Mouse (Mus musculus) forebrain, postnatal 0 days (tissue): Measurements from ENCODE around the gene Daam1. TPM values are rescaled to one million over a fixed set of nuclear protein-coding genes. Genes with fewer than 3 reads are reported as not detected.
A peak's percentile ranks its signal among the peaks of the same experiment; 100 is the strongest.

ENCODE experiments used
- ATAC-seq: fragments of 200-750 bp; cut with Nextera tagmentation; 2 replicates; pipeline ENCODE4 v1.8.0; 2017; ENCODE audit warnings: mild to moderate bottlenecking, moderate library complexity
- DNase-seq: peaks from one replicate; pipeline ENCODE4 v3.0.0-alpha.2; 2015
- H3K27ac ChIP-seq: fragments of 300-500 bp; sonication (generic); 2 replicates; pipeline ENCODE4 v1.5.1; 2014; ENCODE audit warnings: low read depth, mild to moderate bottlenecking, antibody characterized with exemption, low read length, moderate library complexity, mixed read lengths
- H3K27me3 ChIP-seq: fragments of 300-500 bp; sonication (generic); 2 replicates; pipeline ENCODE4 v1.6.1; 2014; ENCODE audit warnings: mild to moderate bottlenecking, low read length, mixed read lengths; ENCODE audit not compliant: insufficient read depth
- H3K36me3 ChIP-seq: fragments of 300-500 bp; sonication (generic); 2 replicates; pipeline ENCODE4 v1.6.1; 2014; ENCODE audit warnings: mild to moderate bottlenecking, moderate library complexity; ENCODE audit not compliant: insufficient read depth
- H3K4me1 ChIP-seq: fragments of 300-500 bp; sonication (generic); 2 replicates; pipeline ENCODE4 v1.6.1; 2014; ENCODE audit warnings: antibody characterized with exemption; ENCODE audit not compliant: insufficient read depth
- H3K4me2 ChIP-seq: fragments of 300-500 bp; sonication (generic); 2 replicates; pipeline ENCODE4 v1.6.1; 2014; ENCODE audit warnings: low read depth, mild to moderate bottlenecking, moderate library complexity
- H3K4me3 ChIP-seq: fragments of 300-500 bp; sonication (generic); 2 replicates; pipeline ENCODE4 v1.5.1; 2014; ENCODE audit warnings: low read depth, low read length, mixed read lengths
- H3K9ac ChIP-seq: fragments of 300-500 bp; sonication (generic); 2 replicates; pipeline ENCODE4 v1.6.1; 2014; ENCODE audit warnings: mild to moderate bottlenecking
- H3K9me3 ChIP-seq: fragments of 300-500 bp; sonication (generic); 2 replicates; pipeline ENCODE4 v1.6.1; 2016; ENCODE audit warnings: low read length
- CTCF ChIP-seq: sonication (generic); IDR thresholded peaks from 2 replicates; pipeline ENCODE4 v1.5.1; 2016; ENCODE audit warnings: antibody characterized with exemption, control low read depth, low read depth
- WGBS: fragments of 180-500 bp; shearing (Covaris S2); extraction: QIAGEN DNeasy Blood & Tissue Kit; methylation state at CpG from one replicate; pipeline ENCODE4 v1.1.7; 2014; 5-methylcytosine and 5-hydroxymethylcytosine counted together
- polyA plus RNA-seq: library from polyadenylated mRNA; unstranded; fragments of >200 nt; fragmentation: Nextera tagmentation; extraction: Ambion mirVana; gene quantifications from 2 replicates; pipeline ENCODE4 v1.2.1, GENCODE M21; 2015
- total RNA-seq: library from RNA; depleted of rRNA; stranded (reverse); fragments of >200 nt; gene quantifications from 2 replicates; pipeline ENCODE4 v1.2.3, GENCODE M21; 2014

Gene Daam1
- total and polyA plus RNA-seq, 2 experiments from 2014 or later = 25.2 to 93.6 TPM

- Histone ChIP-seq H3K9ac (no peak overlapping the region), H3K36me3 (peaks cover 20% of the 10 kb centered on the region), H3K4me3 (no peak overlapping the region), H3K4me2 (no peak overlapping the region), H3K27me3 (no peaks in the 10 kb centered on the region), H3K9me3 (no peaks in the 10 kb centered on the region), H3K27ac (0 out of 2 replicates have a peak overlapping the region, but pooled peaks have one; percentile 35), H3K4me1 (0 out of 2 replicates have a peak, but pooled peaks cover 2% of the 10 kb centered on the region)
- TF ChIP-seq CTCF = no peak
- 39% methylated on average over 6 of the region's 6 CpGs for WGBS
- DNase-seq (peak; percentile 36), ATAC-seq (peak; percentile 67)
Measured at GRCm38 (mm10) chr12:71933989-71934645, 103.2 kb downstream of the Daam1 start.

GRCm38 (mm10) chr12:71936636-71937035 lies 105.8 kb downstream of the Daam1 start:
- H3K4me1 ChIP-seq = 0 out of 2 replicates have a peak, but pooled peaks cover 2% of the 10 kb centered on the region
- H3K4me2 ChIP-seq = no peak overlapping the region
- ATAC-seq (no peak), DNase-seq (no peak)
- peaks cover 22% of the 10 kb centered on the region for H3K36me3 ChIP-seq
- TF ChIP-seq CTCF = no peak
- H3K9me3 ChIP-seq = no peaks in the 10 kb centered on the region
- H3K27ac ChIP-seq = no peak overlapping the region
- 64% methylated on average over 1 of the region's 1 CpGs for WGBS
- H3K4me3 ChIP-seq = no peak overlapping the region
- H3K9ac ChIP-seq = no peak overlapping the region
- H3K27me3 ChIP-seq = no peaks in the 10 kb centered on the region

- no peak for TF ChIP-seq CTCF
- Histone ChIP-seq H3K36me3 (peaks cover 27% of the 10 kb centered on the region), H3K4me3 (no peak overlapping the region), H3K4me1 (0 out of 2 replicates have a peak, but pooled peaks cover 2% of the 10 kb centered on the region), H3K9ac (no peak overlapping the region), H3K4me2 (no peak overlapping the region), H3K9me3 (no peaks in the 10 kb centered on the region), H3K27me3 (no peaks in the 10 kb centered on the region), H3K27ac (no peak overlapping the region)
- 77% methylated on average over 5 of the region's 5 CpGs for WGBS
- DNase-seq (no peak), ATAC-seq (no peak)
Measured at GRCm38 (mm10) chr12:71938513-71938912, 107.6 kb downstream of the Daam1 start.

DNA sequence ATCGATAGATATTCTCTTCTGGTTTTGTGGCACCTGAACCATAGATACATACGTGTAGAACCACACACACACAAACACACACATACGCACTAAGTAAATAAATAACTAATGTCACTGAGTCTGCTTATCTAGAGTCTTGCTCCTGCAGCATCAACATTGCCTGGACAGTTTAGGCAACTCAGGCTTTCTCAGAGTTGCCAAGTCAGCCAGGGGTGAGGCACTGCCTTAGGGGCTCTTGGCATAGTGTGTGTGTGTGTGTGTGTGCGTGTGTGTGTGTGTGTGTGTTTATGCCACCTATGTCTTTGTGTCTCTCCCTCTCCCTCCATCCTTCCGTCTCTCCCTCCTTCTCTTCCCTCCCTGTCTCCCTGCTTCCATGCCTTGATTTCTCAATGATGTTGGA lies 110.4 kb downstream of the Daam1 start:
- no peak overlapping the region for H3K27ac ChIP-seq
- H3K4me2 ChIP-seq = no peak overlapping the region
- H3K36me3 ChIP-seq = peaks cover 49% of the 10 kb centered on the region
- no peak for TF ChIP-seq CTCF
- H3K4me3 ChIP-seq = no peak overlapping the region
- 91% methylated on average over 5 of the region's 5 CpGs for WGBS
- H3K27me3 ChIP-seq = no peaks in the 10 kb centered on the region
- H3K4me1 ChIP-seq = no peaks in the 10 kb centered on the region
- H3K9me3 ChIP-seq = no peaks in the 10 kb centered on the region
- DNase-seq (no peak), ATAC-seq (no peak)
- no peak overlapping the region for H3K9ac ChIP-seq

- Histone ChIP-seq H3K9ac (no peak overlapping the region), H3K4me3 (no peak overlapping the region), H3K27me3 (no peaks in the 10 kb centered on the region), H3K9me3 (no peaks in the 10 kb centered on the region), H3K36me3 (peaks cover 46% of the 10 kb centered on the region), H3K4me2 (no peak overlapping the region), H3K4me1 (no peaks in the 10 kb centered on the region), H3K27ac (no peak overlapping the region)
- no peak for DNase-seq
- no peak for TF ChIP-seq CTCF
- no peak for ATAC-seq
- 94% methylated on average over 9 of the region's 9 CpGs for WGBS
Measured at GRCm38 (mm10) chr12:71943112-71943511, 112.2 kb downstream of the Daam1 start.

DNA sequence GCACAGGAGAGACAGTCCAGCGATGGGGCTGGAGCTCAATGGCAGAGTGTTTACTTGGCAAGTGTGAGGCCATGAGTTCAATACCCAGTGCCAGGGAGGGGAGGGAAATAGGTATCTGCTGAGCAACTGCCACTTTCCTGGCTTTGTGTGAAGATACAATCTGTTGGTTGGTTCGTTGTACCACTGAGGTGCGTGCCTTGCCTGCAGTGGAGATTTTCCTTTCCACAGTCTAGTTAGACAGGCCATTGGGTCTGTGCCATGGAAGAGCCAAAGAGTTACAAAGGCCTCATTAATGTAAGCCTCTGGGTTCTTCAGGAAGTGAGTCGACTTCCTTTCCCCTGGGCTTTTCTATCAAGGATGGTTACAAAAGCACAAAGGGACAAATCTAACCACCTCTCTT lies 112.8 kb downstream of the Daam1 start:
- no peaks in the 10 kb centered on the region for H3K27me3 ChIP-seq
- ATAC-seq (no peak), DNase-seq (no peak)
- no peaks in the 10 kb centered on the region for H3K4me1 ChIP-seq
- H3K36me3 ChIP-seq = peaks cover 48% of the 10 kb centered on the region
- WGBS = 69% methylated on average over 4 of the region's 4 CpGs
- H3K9me3 ChIP-seq = no peaks in the 10 kb centered on the region
- no peak for TF ChIP-seq CTCF
- no peak overlapping the region for H3K9ac ChIP-seq
- no peak overlapping the region for H3K4me2 ChIP-seq
- H3K27ac ChIP-seq = no peak overlapping the region
- H3K4me3 ChIP-seq = no peak overlapping the region

GRCm38 (mm10) chr12:71945844-71946243 lies 115.0 kb downstream of the Daam1 start:
- no peak for ATAC-seq
- Histone ChIP-seq H3K9me3 (no peaks in the 10 kb centered on the region), H3K9ac (no peak overlapping the region), H3K27ac (no peak overlapping the region), H3K36me3 (peaks cover 61% of the 10 kb centered on the region), H3K4me3 (no peak overlapping the region), H3K4me2 (no peak overlapping the region), H3K4me1 (no peaks in the 10 kb centered on the region), H3K27me3 (no peaks in the 10 kb centered on the region)
- WGBS = 79% methylated on average over 7 of the region's 7 CpGs
- TF ChIP-seq CTCF = no peak
- DNase-seq = no peak
